Mouse (Mus musculus): ENCODE measurements around the gene Itih3. TPM values are rescaled to one million over a fixed set of nuclear protein-coding genes. Genes with fewer than 3 reads are reported as not detected.

Itih3 gene
- polyA plus RNA-seq, 1 experiment from 2014 or later = 0.46 TPM

GRCm38 (mm10) chr14:30930386-30930785 lies 6.8 kb upstream of the Itih3 start:
- 86% methylated on average over 4 of the region's 4 CpGs for WGBS
- H3K27me3 ChIP-seq = no peaks in the 10 kb centered on the region
- no peaks in the 10 kb centered on the region for H3K9me3 ChIP-seq
- H3K4me2 ChIP-seq (replicated peaks) = no peak overlapping the region
- H3K4me3 ChIP-seq = no peak overlapping the region
- H3K27ac ChIP-seq = no peak overlapping the region
- H3K4me1 ChIP-seq = no peaks in the 10 kb centered on the region
- no peak for ATAC-seq (ENCODE audit: insufficient number of reproducible peaks, insufficient read depth, low FRiP score, low TSS enrichment)
- H3K9ac ChIP-seq = no peak overlapping the region
- no peaks in the 10 kb centered on the region for H3K36me3 ChIP-seq

GRCm38 (mm10) chr14:30925492-30925891 lies 1.9 kb upstream of the Itih3 start:
- no peaks in the 10 kb centered on the region for H3K9me3 ChIP-seq
- H3K27ac ChIP-seq = no peak overlapping the region
- H3K4me1 ChIP-seq = peaks cover 3% of the 10 kb centered on the region; the same call in 1 of the 2 replicates
- no peaks in the 10 kb centered on the region for H3K27me3 ChIP-seq
- no peak overlapping the region for H3K4me3 ChIP-seq
- H3K36me3 ChIP-seq = no peaks in the 10 kb centered on the region
- ATAC-seq (ENCODE audit: insufficient number of reproducible peaks, insufficient read depth, low FRiP score, low TSS enrichment) = no peak
- WGBS = 92% methylated on average over 3 of the region's 3 CpGs
- H3K9ac ChIP-seq = no peak overlapping the region
- H3K4me2 ChIP-seq (replicated peaks) = no peak overlapping the region

- no peak for ATAC-seq (ENCODE audit: insufficient number of reproducible peaks, insufficient read depth, low FRiP score, low TSS enrichment)
- H3K27me3 ChIP-seq = no peaks in the 10 kb centered on the region
- 63% methylated on average over 8 of the region's 8 CpGs for WGBS
- no peak overlapping the region for H3K27ac ChIP-seq
- H3K9ac ChIP-seq = no peak overlapping the region
- H3K4me3 ChIP-seq = no peak overlapping the region
- H3K4me2 ChIP-seq (replicated peaks) = no peak overlapping the region
- H3K4me1 ChIP-seq = peaks cover 3% of the 10 kb centered on the region; the same call in 1 of the 2 replicates
- H3K9me3 ChIP-seq = no peaks in the 10 kb centered on the region
- no peaks in the 10 kb centered on the region for H3K36me3 ChIP-seq
Observed at GRCm38 (mm10) chr14:30922053-30922670, 1.4 kb downstream of the Itih3 start.

GRCm38 (mm10) chr14:30916516-30916915 lies 7.0 kb downstream of the Itih3 start:
- no peak overlapping the region for H3K9ac ChIP-seq
- no peak overlapping the region for H3K27ac ChIP-seq
- no peak overlapping the region for H3K4me3 ChIP-seq
- H3K4me2 ChIP-seq (replicated peaks) = no peak overlapping the region
- no peaks in the 10 kb centered on the region for H3K36me3 ChIP-seq
- no peak for ATAC-seq (ENCODE audit: insufficient number of reproducible peaks, insufficient read depth, low FRiP score, low TSS enrichment)
- H3K9me3 ChIP-seq = no peaks in the 10 kb centered on the region
- H3K27me3 ChIP-seq = no peaks in the 10 kb centered on the region
- 75% methylated on average over 1 of the region's 1 CpGs for WGBS
- H3K4me1 ChIP-seq = no peaks in the 10 kb centered on the region

- Histone ChIP-seq H3K27ac (no peak overlapping the region), H3K4me2 (replicated peaks) (no peak overlapping the region), H3K9me3 (no peaks in the 10 kb centered on the region), H3K27me3 (no peaks in the 10 kb centered on the region), H3K4me3 (no peak overlapping the region), H3K9ac (no peak overlapping the region), H3K4me1 (no peaks in the 10 kb centered on the region), H3K36me3 (no peaks in the 10 kb centered on the region)
- ATAC-seq (ENCODE audit: insufficient number of reproducible peaks, insufficient read depth, low FRiP score, low TSS enrichment) = no peak
- WGBS = 87% methylated on average over 5 of the region's 5 CpGs
Observed at GRCm38 (mm10) chr14:30913404-30913803, 10.2 kb downstream of the Itih3 start.

- Histone ChIP-seq H3K27me3 (no peaks in the 10 kb centered on the region), H3K9me3 (no peaks in the 10 kb centered on the region), H3K36me3 (no peaks in the 10 kb centered on the region), H3K4me2 (replicated peaks) (no peak overlapping the region), H3K4me3 (no peak overlapping the region), H3K27ac (no peak overlapping the region), H3K4me1 (no peaks in the 10 kb centered on the region), H3K9ac (no peak overlapping the region)
- ATAC-seq (ENCODE audit: insufficient number of reproducible peaks, insufficient read depth, low FRiP score, low TSS enrichment) = no peak
- 82% methylated on average over 8 of the region's 8 CpGs for WGBS
Observed at GRCm38 (mm10) chr14:30912641-30913040, 10.9 kb downstream of the Itih3 start.

- no peak for ATAC-seq (ENCODE audit: insufficient number of reproducible peaks, insufficient read depth, low FRiP score, low TSS enrichment)
- no peaks in the 10 kb centered on the region for H3K4me1 ChIP-seq
- no peaks in the 10 kb centered on the region for H3K27me3 ChIP-seq
- no peaks in the 10 kb centered on the region for H3K9me3 ChIP-seq
- WGBS = 90% methylated on average over 8 of the region's 8 CpGs
- H3K4me3 ChIP-seq = no peak overlapping the region
- no peak overlapping the region for H3K9ac ChIP-seq
- H3K27ac ChIP-seq = no peak overlapping the region
- H3K36me3 ChIP-seq = no peaks in the 10 kb centered on the region
- no peak overlapping the region for H3K4me2 ChIP-seq (replicated peaks)
Observed at GRCm38 (mm10) chr14:30911141-30911540, 12.4 kb downstream of the Itih3 start.

- Histone ChIP-seq H3K4me3 (no peak overlapping the region), H3K36me3 (no peaks in the 10 kb centered on the region), H3K4me1 (no peaks in the 10 kb centered on the region), H3K4me2 (replicated peaks) (no peak overlapping the region), H3K9me3 (no peaks in the 10 kb centered on the region), H3K27ac (no peak overlapping the region), H3K27me3 (no peaks in the 10 kb centered on the region), H3K9ac (no peak overlapping the region)
- WGBS = 86% methylated on average over 3 of the region's 3 CpGs
- no peak for ATAC-seq (ENCODE audit: insufficient number of reproducible peaks, insufficient read depth, low FRiP score, low TSS enrichment)
Observed at GRCm38 (mm10) chr14:30907814-30908265, 15.7 kb downstream of the Itih3 start.

GRCm38 (mm10) chr14:30906001-30906400 lies 17.6 kb downstream of the Itih3 start:
- ATAC-seq (ENCODE audit: insufficient number of reproducible peaks, insufficient read depth, low FRiP score, low TSS enrichment) = no peak
- H3K4me1 ChIP-seq = no peaks in the 10 kb centered on the region
- WGBS = 93% methylated on average over 6 of the region's 6 CpGs
- no peak overlapping the region for H3K4me3 ChIP-seq
- no peaks in the 10 kb centered on the region for H3K27me3 ChIP-seq
- no peak overlapping the region for H3K9ac ChIP-seq
- H3K36me3 ChIP-seq = no peaks in the 10 kb centered on the region
- no peaks in the 10 kb centered on the region for H3K9me3 ChIP-seq
- no peak overlapping the region for H3K27ac ChIP-seq
- H3K4me2 ChIP-seq (replicated peaks) = no peak overlapping the region

- Histone ChIP-seq H3K4me2 (replicated peaks) (no peak overlapping the region), H3K27ac (no peak overlapping the region), H3K9me3 (no peaks in the 10 kb centered on the region), H3K9ac (no peak overlapping the region), H3K27me3 (no peaks in the 10 kb centered on the region), H3K36me3 (no peaks in the 10 kb centered on the region), H3K4me3 (no peak overlapping the region), H3K4me1 (no peaks in the 10 kb centered on the region)
- WGBS = 87% methylated on average over 8 of the region's 8 CpGs
- ATAC-seq (ENCODE audit: insufficient number of reproducible peaks, insufficient read depth, low FRiP score, low TSS enrichment) = no peak
Observed at GRCm38 (mm10) chr14:30904307-30904706, 19.3 kb downstream of the Itih3 start.

- ATAC-seq (ENCODE audit: insufficient number of reproducible peaks, insufficient read depth, low FRiP score, low TSS enrichment) = no peak
Observed at GRCm38 (mm10) chr14:30903036-30903435, 20.5 kb downstream of the Itih3 start.

GRCm38 (mm10) chr14:30902628-30903027 lies 20.9 kb downstream of the Itih3 start:
- no peaks in the 10 kb centered on the region for H3K27me3 ChIP-seq
- no peak for ATAC-seq (ENCODE audit: insufficient number of reproducible peaks, insufficient read depth, low FRiP score, low TSS enrichment)
- no peak overlapping the region for H3K27ac ChIP-seq
- no peak overlapping the region for H3K4me2 ChIP-seq (replicated peaks)
- 92% methylated on average over 5 of the region's 5 CpGs for WGBS
- no peaks in the 10 kb centered on the region for H3K4me1 ChIP-seq
- H3K9me3 ChIP-seq = no peaks in the 10 kb centered on the region
- H3K36me3 ChIP-seq = no peaks in the 10 kb centered on the region
- H3K9ac ChIP-seq = no peak overlapping the region
- H3K4me3 ChIP-seq = no peak overlapping the region

More at GRCm38 (mm10) chr14:30903036-30903435, 20.5 kb downstream of the Itih3 start:
- Histone ChIP-seq H3K36me3 (no peaks in the 10 kb centered on the region), H3K27ac (no peak overlapping the region), H3K9ac (no peak overlapping the region), H3K4me3 (no peak overlapping the region), H3K4me1 (no peaks in the 10 kb centered on the region), H3K4me2 (replicated peaks) (no peak overlapping the region), H3K27me3 (no peaks in the 10 kb centered on the region), H3K9me3 (no peaks in the 10 kb centered on the region)
- 49% methylated on average over 3 of the region's 3 CpGs for WGBS
